Mouse (Mus musculus) lung, postnatal 4 days (tissue): ENCODE results near the gene Sipa1l1.
A peak's percentile ranks its signal among the peaks of the same experiment; 100 is the strongest.
"Not testable (repeated sequence)": the region's sequence is repeated elsewhere in the genome, so short reads cannot be mapped to it uniquely, and the experiment has no call there.

ENCODE experiments used
- DNase-seq, 2 experiments: peaks; one replicate each; pipeline ENCODE4 v3.0.0; 2021

Gene Sipa1l1

DNA sequence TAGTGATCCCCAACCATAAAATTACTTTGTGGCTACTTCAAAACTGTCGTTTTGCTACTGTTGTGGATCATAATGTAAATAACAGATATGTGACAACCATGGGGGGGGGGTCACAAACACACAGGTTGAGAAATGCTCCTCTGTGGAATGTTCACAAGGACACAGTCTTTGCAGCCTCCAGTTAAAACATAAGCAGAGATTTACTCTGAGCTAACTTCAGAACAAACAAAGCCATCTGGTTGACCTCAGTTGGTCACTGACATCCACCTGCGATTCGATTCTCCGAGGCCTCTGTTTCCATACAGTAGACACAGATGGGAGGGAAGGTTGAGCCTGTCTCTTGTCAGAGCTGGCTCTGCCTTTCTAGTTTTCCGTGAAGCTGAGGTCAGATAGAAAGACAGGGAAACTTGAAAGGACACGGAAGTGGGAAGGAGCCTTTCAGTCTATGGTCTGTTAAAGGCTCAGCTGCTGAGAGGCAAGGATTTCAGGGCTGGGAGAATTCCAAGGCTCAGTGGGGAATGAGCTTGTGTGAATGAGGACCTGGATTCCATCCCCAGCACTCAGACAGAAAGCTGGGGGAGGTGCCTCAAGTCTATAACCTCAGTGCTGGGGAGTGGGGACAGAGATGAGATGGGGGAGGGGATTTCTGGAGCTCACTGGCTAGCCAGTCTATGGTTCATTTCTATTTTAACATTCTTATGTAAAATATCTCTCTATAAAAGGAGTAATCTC lies 317.9 kb downstream of the Sipa1l1 start:
- DNase-seq, result no peak

GRCm38 (mm10) chr12:82489093-82489492 lies 320.0 kb downstream of the Sipa1l1 start:
- DNase-seq, result peak; percentile 56 to 65

DNA sequence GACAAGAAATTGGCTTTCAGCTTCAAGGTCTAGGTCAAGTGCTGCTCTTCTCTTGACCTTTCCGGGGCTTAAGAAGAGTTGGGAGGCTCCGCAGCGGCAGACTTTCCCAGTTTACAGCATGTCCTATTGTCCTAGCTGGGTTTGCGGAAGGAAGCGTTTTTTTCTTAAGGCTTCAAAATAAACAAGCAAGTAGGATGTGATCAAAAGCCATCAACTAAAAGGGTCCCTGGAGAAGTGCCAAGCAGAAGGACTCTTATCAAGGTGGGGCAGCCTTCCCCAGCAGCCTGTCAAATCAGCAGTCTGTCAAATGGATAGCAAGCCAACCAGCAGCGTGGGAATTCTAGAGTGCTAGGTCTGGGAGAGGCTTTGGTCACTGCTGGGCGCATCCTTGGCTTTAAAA lies 320.5 kb downstream of the Sipa1l1 start:
- peak; percentile 64 to 76 for DNase-seq

DNA sequence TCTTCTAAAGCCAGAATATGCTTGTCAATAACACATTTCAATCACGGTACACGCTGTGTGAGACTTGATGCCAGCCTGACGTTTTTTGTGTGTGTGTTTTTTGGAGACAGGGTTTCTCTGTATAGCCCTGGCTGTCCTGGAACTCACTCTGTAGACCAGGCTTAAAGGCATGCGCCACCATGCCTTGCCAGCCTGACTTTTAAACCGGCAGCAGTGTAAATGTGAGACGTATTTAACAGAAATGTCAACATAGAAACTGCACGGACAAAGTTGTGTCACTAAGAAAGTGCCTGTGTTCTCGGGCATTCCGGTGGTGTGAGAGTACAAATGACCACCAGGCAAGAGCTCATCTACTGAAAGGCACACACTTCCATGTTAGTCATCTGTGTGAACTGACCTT lies 323.3 kb downstream of the Sipa1l1 start:
- no peak for DNase-seq

- DNase-seq, result not testable (repeated sequence)
These were observed 324.1 kb downstream of the Sipa1l1 start for GRCm38 (mm10) chr12:82493260-82493659.

GRCm38 (mm10) chr12:82495936-82496335 lies 326.8 kb downstream of the Sipa1l1 start:
- DNase-seq, result no peak

GRCm38 (mm10) chr12:82497866-82498631 lies 328.9 kb downstream of the Sipa1l1 start:
- DNase-seq, result peak; percentile 46 to 65

- no peak for DNase-seq
These were observed 329.6 kb downstream of the Sipa1l1 start for GRCm38 (mm10) chr12:82498701-82499100.

DNA sequence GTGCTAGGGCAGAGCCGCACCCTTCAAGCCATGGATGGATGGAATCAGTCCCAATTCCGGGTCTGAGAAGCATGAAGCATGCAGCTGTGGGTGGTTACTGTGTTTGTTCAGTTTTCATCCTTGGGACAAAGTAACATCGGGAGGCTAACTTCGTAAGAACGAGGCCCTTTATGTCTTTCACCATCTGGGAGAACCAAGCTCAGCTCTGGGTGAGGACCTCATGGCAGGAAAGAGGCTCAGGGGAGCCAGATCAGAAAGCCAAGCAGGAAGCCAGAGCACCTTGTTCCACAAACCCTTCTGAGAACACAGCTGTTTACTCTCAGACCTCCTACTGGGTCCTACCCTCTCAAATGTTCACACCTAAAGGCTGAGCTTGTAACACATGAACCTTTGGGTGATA lies 330.6 kb downstream of the Sipa1l1 start:
- no peak for DNase-seq
